Mouse (Mus musculus): Measurements from ENCODE around the gene Dnajb14. TPM values are rescaled to one million over a fixed set of nuclear protein-coding genes. Genes with fewer than 3 reads are reported as not detected.
"Not testable (repeated sequence)": the region's sequence is repeated elsewhere in the genome, so short reads cannot be mapped to it uniquely, and the experiment has no call there.

Gene Dnajb14
- 1 to 10 TPM; 6.9 to 7.2 TPM for total RNA-seq (2021)
- long read RNA-seq, experiment 1, full-length matches to known transcripts: 5 of 10 reads
- long read RNA-seq, experiment 1, partial matches to known transcripts: 0 of 10 reads
- long read RNA-seq, experiment 1, other reads (novel, unspliced or antisense): 5 of 10 reads
- long read RNA-seq, experiment 2, full-length matches to known transcripts: 2 of 5 reads
- long read RNA-seq, experiment 2, partial matches to known transcripts: 1 of 5 reads
- long read RNA-seq, experiment 2, other reads (novel, unspliced or antisense): 2 of 5 reads

- peak; percentile 48 to 56 for DNase-seq
- intact Hi-C loops (cut with DNase I): loop anchor here (5.0 kb wide), 3 partner anchors 50 to 575 kb away; partner anchors contain the start of genes 1110002E22Rik, Adh5, Gm5105 and Lamtor3
Measured at GRCm38 (mm10) chr3:137867437-137868093, at the start of gene Dnajb14. Gene Dnajb14, plus strand, starts transcription at chr3:137867675.

- intact Hi-C loops (cut with DNase I): no loop called here
Measured at GRCm38 (mm10) chr3:137818713-137819112, 48.8 kb upstream of the Dnajb14 start.

GRCm38 (mm10) chr3:137820688-137821467 lies 46.6 kb upstream of the Dnajb14 start:
- intact Hi-C loops (cut with DNase I): no loop called here
- no peak for DNase-seq

More at GRCm38 (mm10) chr3:137818713-137819112, 48.8 kb upstream of the Dnajb14 start:
- no peak for DNase-seq

DNA sequence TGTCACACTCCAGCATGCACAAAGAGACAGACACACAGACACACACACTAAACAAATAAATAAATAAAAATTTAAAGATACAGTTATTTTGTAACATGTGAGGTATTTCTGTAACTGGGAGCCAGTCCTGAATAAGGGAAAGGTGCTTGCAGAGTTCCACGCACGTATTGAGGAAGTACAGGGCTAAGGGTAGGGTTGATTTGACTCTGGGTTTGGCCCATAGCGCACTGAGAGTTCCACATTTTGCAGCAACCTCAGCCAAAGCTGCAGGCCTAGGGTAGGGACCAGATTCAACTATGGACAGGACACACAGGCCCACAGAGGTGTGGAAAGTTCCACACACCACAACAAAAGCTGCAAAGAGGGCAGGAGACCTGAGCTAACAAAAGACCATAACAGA lies 44.2 kb upstream of the Dnajb14 start:
- intact Hi-C loops (cut with DNase I): no loop called here
- no peak for DNase-seq

DNA sequence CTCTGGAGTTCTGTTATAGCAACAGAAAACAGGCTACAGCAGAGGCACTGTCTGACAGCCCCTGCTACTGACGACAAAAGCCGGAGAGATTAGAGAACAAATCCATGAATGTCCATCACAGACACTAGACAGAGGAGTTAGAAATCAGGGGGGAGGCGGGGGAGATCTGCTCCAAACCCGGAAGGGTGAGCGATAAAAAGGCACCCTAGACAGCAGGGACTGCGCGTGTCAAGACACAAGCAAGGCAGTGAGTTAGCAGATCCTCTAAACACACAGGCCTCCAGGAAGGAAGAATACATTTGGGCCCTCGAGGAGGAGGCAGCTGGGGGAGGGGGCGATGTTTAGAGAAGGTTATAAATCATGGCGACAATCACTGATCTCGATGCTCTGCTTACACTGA lies 39.8 kb upstream of the Dnajb14 start:
- intact Hi-C loops (cut with DNase I): no loop called here
- no peak for DNase-seq

DNA sequence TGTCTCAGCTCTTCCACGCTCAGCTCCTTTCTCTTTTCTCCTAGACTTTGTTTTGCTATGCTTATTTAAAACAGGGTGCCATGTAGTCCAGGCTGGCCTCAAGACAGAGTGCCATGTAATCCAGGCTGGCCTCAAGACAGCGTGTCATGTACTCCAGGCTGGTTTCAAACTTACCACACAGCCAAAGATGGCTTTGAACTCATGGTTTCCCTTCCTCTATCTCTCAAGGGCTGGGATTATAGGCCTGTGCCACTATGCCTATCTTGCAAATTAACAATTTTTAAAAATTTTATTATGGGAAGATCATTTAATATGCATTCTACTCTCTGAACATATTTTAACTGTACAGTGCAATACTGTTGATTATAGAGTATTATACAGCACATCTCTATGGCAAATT lies 36.3 kb upstream of the Dnajb14 start:
- intact Hi-C loops (cut with DNase I): no loop called here
- no peak for DNase-seq

DNA sequence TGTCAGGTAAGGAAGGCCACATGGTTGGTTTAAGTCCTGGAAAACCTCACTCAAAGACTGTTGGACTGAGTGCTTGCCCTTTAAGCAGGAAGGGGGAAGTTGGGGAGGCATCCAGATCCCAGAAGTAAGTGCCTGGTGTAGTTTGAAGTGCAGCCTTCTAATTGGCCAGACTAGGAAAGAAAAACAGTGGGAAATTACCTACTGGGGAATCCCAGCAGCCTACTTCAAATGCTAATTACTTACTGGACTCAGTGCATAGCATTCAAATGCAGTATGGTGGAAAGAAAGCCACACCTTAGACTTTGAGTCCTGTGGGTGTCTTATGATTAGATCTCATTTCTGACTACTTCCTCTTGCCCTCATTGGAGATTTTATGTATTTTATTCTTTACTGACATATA lies 34.3 kb upstream of the Dnajb14 start:
- intact Hi-C loops (cut with DNase I): no loop called here
- DNase-seq: no peak

DNA sequence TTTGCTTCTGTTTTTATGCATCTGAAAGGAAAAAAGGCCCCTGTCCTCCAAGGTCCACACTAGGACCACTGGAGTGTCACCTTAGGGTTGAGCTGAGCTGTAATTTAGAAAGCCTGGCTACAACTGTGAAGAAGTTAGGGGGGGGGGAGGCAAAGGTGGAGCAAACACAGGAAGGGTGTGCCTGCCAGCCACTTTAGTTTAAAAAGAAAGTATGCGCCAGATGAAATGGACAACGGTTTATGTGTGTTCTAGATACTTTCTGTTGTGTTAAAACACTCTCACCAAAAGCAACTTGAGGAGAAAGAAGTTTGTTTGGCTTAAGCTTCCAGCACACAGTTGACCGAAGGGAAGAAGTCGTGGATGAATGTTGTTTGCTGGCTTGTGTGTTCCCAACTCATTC lies 33.8 kb upstream of the Dnajb14 start:
- DNase-seq: no peak
- intact Hi-C loops (cut with DNase I): no loop called here

DNA sequence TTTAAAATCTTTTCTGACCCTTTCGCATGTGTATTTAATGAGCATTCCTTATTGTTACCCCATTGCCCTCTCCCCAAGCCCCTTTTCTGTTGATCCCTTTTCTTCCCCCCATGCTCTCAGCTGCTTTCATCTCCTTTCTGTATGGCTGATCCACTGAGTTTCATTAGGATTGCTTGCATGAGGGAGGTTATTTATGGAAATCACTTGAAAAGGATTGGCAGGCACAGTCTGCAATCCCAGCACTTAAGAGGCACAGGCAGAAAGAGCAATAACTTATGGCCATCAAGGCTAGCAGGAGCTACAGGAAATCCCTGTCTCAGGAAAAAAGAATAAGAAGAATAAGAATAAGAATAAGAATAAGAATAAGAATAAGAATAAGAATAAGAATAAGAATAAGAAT lies 30.9 kb upstream of the Dnajb14 start:
- no peak for DNase-seq
- intact Hi-C loops (cut with DNase I): no loop called here

DNA sequence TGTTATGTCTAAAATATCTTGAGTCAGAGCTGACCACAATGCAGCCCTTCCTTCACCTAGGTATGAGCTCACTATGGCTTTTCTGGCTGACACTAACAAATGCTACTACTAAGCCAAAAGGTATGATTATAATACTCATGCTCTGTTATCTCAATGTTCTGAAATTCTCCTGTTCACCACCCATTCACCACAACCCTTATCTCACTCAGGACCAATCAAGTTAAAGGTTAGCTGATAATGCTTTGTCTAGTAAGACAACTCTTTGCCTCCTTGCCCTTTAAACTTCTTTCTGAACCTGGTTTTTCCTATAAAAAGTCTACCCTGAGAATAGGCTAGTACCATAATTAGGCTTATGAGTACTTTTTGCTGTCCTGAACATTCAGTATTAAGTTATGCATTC lies 29.3 kb upstream of the Dnajb14 start:
- intact Hi-C loops (cut with DNase I): no loop called here
- DNase-seq: no peak

DNA sequence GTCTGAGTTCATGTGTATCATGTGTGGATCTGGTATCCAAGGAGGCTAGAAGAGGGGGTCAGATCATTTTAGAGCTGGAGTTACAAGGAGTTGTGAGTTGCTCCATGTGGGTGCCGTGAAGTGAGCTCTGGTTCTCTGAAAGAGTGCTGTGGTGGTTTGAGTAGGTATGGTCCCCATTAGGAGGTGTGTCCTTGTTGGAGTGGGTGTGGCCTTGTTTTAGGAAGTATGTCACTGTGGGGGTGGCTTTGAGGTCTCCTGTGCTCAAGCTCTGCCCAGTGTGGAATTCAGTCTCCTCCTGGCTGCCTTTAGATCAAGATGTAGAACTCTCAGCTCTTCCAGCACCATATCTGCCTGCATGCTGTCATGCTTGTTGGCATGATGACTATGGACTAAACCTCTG lies 24.5 kb upstream of the Dnajb14 start:
- intact Hi-C loops (cut with DNase I): no loop called here
- no peak for DNase-seq

GRCm38 (mm10) chr3:137844263-137844662 lies 23.2 kb upstream of the Dnajb14 start:
- DNase-seq: no peak
- intact Hi-C loops (cut with DNase I): no loop called here

DNA sequence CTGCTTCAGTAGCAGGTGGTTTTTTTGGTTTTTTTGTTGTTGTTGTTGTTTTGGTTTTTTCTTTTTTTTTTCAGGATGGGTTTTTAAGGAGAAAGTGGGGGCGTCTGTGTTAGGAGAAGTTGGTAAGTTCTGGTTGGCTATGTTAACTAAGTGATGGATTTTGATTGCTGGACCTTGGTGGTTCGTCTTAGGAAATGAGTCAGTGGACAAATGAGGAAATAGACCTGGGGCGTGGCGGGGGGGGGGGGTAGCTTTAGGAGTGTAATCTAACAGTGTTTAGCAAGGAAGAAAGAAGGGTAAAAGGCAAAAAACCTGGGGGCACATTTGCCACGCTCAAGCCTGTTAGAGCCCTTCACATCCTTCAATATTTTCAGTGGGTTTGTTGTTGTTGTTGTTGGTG lies 20.9 kb upstream of the Dnajb14 start:
- DNase-seq: no peak
- intact Hi-C loops (cut with DNase I): no loop called here

GRCm38 (mm10) chr3:137848354-137848753 lies 19.1 kb upstream of the Dnajb14 start:
- intact Hi-C loops (cut with DNase I): no loop called here
- no peak for DNase-seq

DNA sequence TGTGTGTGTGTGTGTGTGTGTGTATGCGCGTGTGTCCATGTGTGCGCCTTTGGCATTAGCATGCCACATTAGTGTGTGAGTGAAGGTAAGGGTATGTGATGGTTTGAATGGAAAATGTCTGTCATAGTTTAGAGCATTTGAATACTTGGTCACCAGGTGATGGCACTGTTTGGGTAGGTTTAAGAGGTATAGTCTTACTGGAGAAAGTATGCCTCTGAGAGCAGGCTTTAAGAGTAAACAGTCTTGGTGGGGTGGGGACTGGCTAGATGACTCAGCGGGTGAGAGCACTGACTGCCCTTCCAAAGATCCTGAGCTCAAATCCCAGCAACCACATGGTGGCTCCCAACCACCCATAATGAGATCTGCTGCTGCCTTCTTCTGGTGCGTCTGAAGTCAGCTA lies 17.8 kb upstream of the Dnajb14 start:
- intact Hi-C loops (cut with DNase I): no loop called here
- no peak for DNase-seq

GRCm38 (mm10) chr3:137851196-137851595 lies 16.3 kb upstream of the Dnajb14 start:
- intact Hi-C loops (cut with DNase I): no loop called here
- no peak for DNase-seq

DNA sequence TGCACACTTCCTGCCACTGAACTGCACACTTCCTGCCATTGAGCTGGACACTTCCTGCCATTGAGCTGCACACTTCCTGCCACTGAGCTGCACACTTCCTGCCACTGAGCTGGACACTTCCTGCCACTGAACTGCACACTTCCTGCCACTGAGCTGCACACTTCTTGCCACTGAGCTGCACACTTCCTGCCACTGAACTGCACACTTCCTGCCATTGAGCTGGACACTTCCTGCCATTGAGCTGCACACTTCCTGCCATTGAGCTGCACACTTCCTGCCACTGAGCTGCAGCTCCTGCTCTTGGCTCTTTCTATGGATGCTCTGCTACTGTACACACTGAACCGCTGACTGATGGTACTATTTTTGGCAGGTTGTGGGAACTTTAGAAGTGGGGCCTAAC lies 14.5 kb upstream of the Dnajb14 start:
- intact Hi-C loops (cut with DNase I); DNase-seq: not testable (repeated sequence)

- intact Hi-C loops (cut with DNase I): no loop called here
- DNase-seq: no peak
Measured at GRCm38 (mm10) chr3:137855328-137855727, 12.1 kb upstream of the Dnajb14 start.

- intact Hi-C loops (cut with DNase I): no loop called here
- DNase-seq: no peak
Measured at GRCm38 (mm10) chr3:137856061-137856460, 11.4 kb upstream of the Dnajb14 start.

GRCm38 (mm10) chr3:137860394-137861170 lies 6.9 kb upstream of the Dnajb14 start:
- intact Hi-C loops (cut with DNase I): no loop called here
- DNase-seq: no peak

GRCm38 (mm10) chr3:137861436-137861835 lies 6.0 kb upstream of the Dnajb14 start:
- intact Hi-C loops (cut with DNase I): no loop called here
- no peak for DNase-seq

All from gastrocnemius, postnatal 36 days (tissue).